Mouse (Mus musculus) thymus, postnatal 0 days (tissue): ENCODE data around the gene Ubxn7. TPM values are rescaled to one million over a fixed set of nuclear protein-coding genes. Genes with fewer than 3 reads are reported as not detected.
A peak's percentile ranks its signal among the peaks of the same experiment; 100 is the strongest.

Experiments used
- DNase-seq: peaks from one replicate; pipeline ENCODE4 v3.0.0-alpha.2; 2015; ENCODE audit warnings: low spot score
- polyA plus RNA-seq: library from polyadenylated mRNA; unstranded; fragments of >200 nt; fragmentation: Nextera tagmentation; extraction: Ambion mirVana; gene quantifications from 2 replicates; pipeline ENCODE4 v1.2.1, GENCODE M21; 2015

The Ubxn7 gene
- polyA plus RNA-seq, 1 experiment from 2014 or later, result 21.8 TPM

GRCm38 (mm10) chr16:32382901-32383300, 50.8 kb downstream of the Ubxn7 start:
- no peak for DNase-seq

- no peak for DNase-seq
Measured at GRCm38 (mm10) chr16:32384885-32385284, 52.8 kb downstream of the Ubxn7 start.

GRCm38 (mm10) chr16:32386826-32387225, 54.8 kb downstream of the Ubxn7 start:
- no peak for DNase-seq

- DNase-seq, result no peak
Measured at GRCm38 (mm10) chr16:32389049-32389448, 57.0 kb downstream of the Ubxn7 start.

- DNase-seq, result no peak
Measured at GRCm38 (mm10) chr16:32389841-32390240, 57.8 kb downstream of the Ubxn7 start.

GRCm38 (mm10) chr16:32390882-32391281, 58.8 kb downstream of the Ubxn7 start:
- no peak for DNase-seq

- no peak for DNase-seq
Measured at GRCm38 (mm10) chr16:32395679-32396540, 63.9 kb downstream of the Ubxn7 start.

- DNase-seq, result no peak
Measured at GRCm38 (mm10) chr16:32396541-32396835, 64.4 kb downstream of the Ubxn7 start.

GRCm38 (mm10) chr16:32398206-32398605, 66.1 kb downstream of the Ubxn7 start:
- no peak for DNase-seq

GRCm38 (mm10) chr16:32400267-32400666, 68.2 kb downstream of the Ubxn7 start, which contains the start of gene Tm4sf19:
Tm4sf19 (plus strand) TSS chr16:32400506.
- no peak for DNase-seq

- DNase-seq, result peak; percentile 7
Measured at GRCm38 (mm10) chr16:32401335-32401965, 69.4 kb downstream of the Ubxn7 start.

GRCm38 (mm10) chr16:32402818-32403217, 70.8 kb downstream of the Ubxn7 start:
- DNase-seq, result no peak

- no peak for DNase-seq
Measured at GRCm38 (mm10) chr16:32405716-32406115, 73.7 kb downstream of the Ubxn7 start.

- DNase-seq, result no peak
Measured at GRCm38 (mm10) chr16:32406671-32407070, 74.6 kb downstream of the Ubxn7 start.

- no peak for DNase-seq
Measured at GRCm38 (mm10) chr16:32407730-32408129, 75.7 kb downstream of the Ubxn7 start.

- no peak for DNase-seq
Measured at GRCm38 (mm10) chr16:32417457-32417856, 85.4 kb downstream of the Ubxn7 start.

GRCm38 (mm10) chr16:32419517-32420483, 87.7 kb downstream of the Ubxn7 start, which contains the start of gene Tctex1d2:
Tctex1d2 (plus strand) TSS chr16:32419702.
- DNase-seq, result peak; percentile 89

- no peak for DNase-seq
Measured at GRCm38 (mm10) chr16:32427506-32427905, 95.4 kb downstream of the Ubxn7 start.

- peak; percentile 86 for DNase-seq
Measured at GRCm38 (mm10) chr16:32430474-32431046, 98.5 kb downstream of the Ubxn7 start, which contains the start of gene Pcyt1a. Pcyt1a (plus strand) TSS chr16:32430921.

GRCm38 (mm10) chr16:32431047-32431591, 99.1 kb downstream of the Ubxn7 start:
- DNase-seq, result peak; percentile 18

- no peak for DNase-seq
Measured at GRCm38 (mm10) chr16:32431926-32432325, 99.9 kb downstream of the Ubxn7 start.
